Mouse (Mus musculus) embryonic facial prominence, embryonic 15.5 days (tissue): ENCODE data around the gene Csrnp1. TPM values are rescaled to one million over a fixed set of nuclear protein-coding genes. Genes with fewer than 3 reads are reported as not detected.

Experiments used
- ATAC-seq: fragments of 200-750 bp; cut with Nextera tagmentation; 2 replicates; pipeline ENCODE4 v1.8.0; 2017; ENCODE audit warnings: low read depth, moderate TSS enrichment; ENCODE audit not compliant: insufficient number of reproducible peaks, low FRiP score, low TSS enrichment
- H3K27ac ChIP-seq: fragments of 300-500 bp; sonication (generic); replicated peaks from 2 replicates; pipeline ENCODE4 v1.5.1; 2015; ENCODE audit warnings: mild to moderate bottlenecking, inconsistent platforms
- H3K27me3 ChIP-seq: fragments of 300-500 bp; sonication (generic); 2 replicates; pipeline ENCODE4 v1.6.1; 2015; ENCODE audit warnings: inconsistent platforms
- H3K36me3 ChIP-seq: fragments of 300-500 bp; sonication (generic); 2 replicates; pipeline ENCODE4 v1.6.1; 2015; ENCODE audit warnings: mild to moderate bottlenecking, inconsistent platforms
- H3K4me1 ChIP-seq: fragments of 300-500 bp; sonication (generic); 2 replicates; pipeline ENCODE4 v1.6.1; 2015; ENCODE audit warnings: inconsistent platforms
- H3K4me2 ChIP-seq: fragments of 300-500 bp; sonication (generic); replicated peaks from 2 replicates; pipeline ENCODE4 v1.6.1; 2015; ENCODE audit warnings: mild to moderate bottlenecking, inconsistent platforms
- H3K4me3 ChIP-seq: fragments of 300-500 bp; sonication (generic); replicated peaks from 2 replicates; pipeline ENCODE4 v1.5.1; 2015; ENCODE audit warnings: mild to moderate bottlenecking, inconsistent platforms
- H3K9ac ChIP-seq: fragments of 300-500 bp; sonication (generic); 2 replicates; pipeline ENCODE4 v1.6.1; 2015; ENCODE audit warnings: inconsistent platforms
- H3K9me3 ChIP-seq: fragments of 300-500 bp; sonication (generic); replicated peaks from 2 replicates; pipeline ENCODE4 v1.6.1; 2016; ENCODE audit warnings: inconsistent platforms
- WGBS: fragments of 180-500 bp; shearing (Covaris S2); methylation state at CpG from one replicate; pipeline ENCODE4 v1.1.7; 2015; 5-methylcytosine and 5-hydroxymethylcytosine counted together
- polyA plus RNA-seq: library from polyadenylated mRNA; unstranded; fragments of >200 nt; fragmentation: Nextera tagmentation; extraction: Ambion mirVana; gene quantifications from 2 replicates; pipeline ENCODE4 v1.2.1, GENCODE M21; 2015

The Csrnp1 gene
- polyA plus RNA-seq, 1 experiment from 2014 or later, result 5.7 TPM

GRCm38 (mm10) chr9:119976704-119977556 lies 7.5 kb downstream of the Csrnp1 start:
- H3K4me1 ChIP-seq, result peaks cover 48% of the 10 kb centered on the region

GRCm38 (mm10) chr9:119975286-119975685 lies 9.2 kb downstream of the Csrnp1 start:
- H3K27ac ChIP-seq, result no peak overlapping the region
- H3K27me3 ChIP-seq, result no peaks in the 10 kb centered on the region
- H3K9me3 ChIP-seq, result no peaks in the 10 kb centered on the region
- no peak overlapping the region for H3K4me2 ChIP-seq
- WGBS, result 91% methylated on average over 4 of the region's 4 CpGs
- H3K9ac ChIP-seq, result no peak overlapping the region
- no peak for ATAC-seq
- H3K4me1 ChIP-seq, result peaks cover 46% of the 10 kb centered on the region
- H3K4me3 ChIP-seq, result no peak overlapping the region
- peaks cover 24% of the 10 kb centered on the region for H3K36me3 ChIP-seq

More at GRCm38 (mm10) chr9:119976704-119977556, 7.5 kb downstream of the Csrnp1 start:
- H3K9ac ChIP-seq, result no peak overlapping the region
- H3K36me3 ChIP-seq, result peaks cover 23% of the 10 kb centered on the region
- no peaks in the 10 kb centered on the region for H3K9me3 ChIP-seq
- WGBS, result 43% methylated on average over 17 of the region's 17 CpGs
- H3K4me2 ChIP-seq, result 0 out of 2 replicates have a peak overlapping the region, but pooled peaks have one; percentile 1
- H3K27me3 ChIP-seq, result no peaks in the 10 kb centered on the region
- H3K27ac ChIP-seq, result no peak overlapping the region
- no peak overlapping the region for H3K4me3 ChIP-seq
- ATAC-seq, result no peak

- Histone ChIP-seq H3K27ac (no peak overlapping the region), H3K4me2 (no peak overlapping the region), H3K4me3 (no peak overlapping the region), H3K9ac (no peak overlapping the region), H3K27me3 (no peaks in the 10 kb centered on the region), H3K36me3 (peaks cover 24% of the 10 kb centered on the region), H3K9me3 (no peaks in the 10 kb centered on the region), H3K4me1 (peaks cover 45% of the 10 kb centered on the region)
- no peak for ATAC-seq
- 80% methylated on average over 5 of the region's 5 CpGs for WGBS
Observed at GRCm38 (mm10) chr9:119974609-119975008, 9.8 kb downstream of the Csrnp1 start.

GRCm38 (mm10) chr9:119973869-119974520 lies 10.5 kb downstream of the Csrnp1 start:
- H3K9ac ChIP-seq, result no peak overlapping the region
- H3K4me3 ChIP-seq, result no peak overlapping the region
- no peak overlapping the region for H3K4me2 ChIP-seq
- no peaks in the 10 kb centered on the region for H3K27me3 ChIP-seq
- H3K4me1 ChIP-seq, result peaks cover 40% of the 10 kb centered on the region
- no peak overlapping the region for H3K27ac ChIP-seq
- WGBS, result 90% methylated on average over 27 of the region's 27 CpGs
- H3K36me3 ChIP-seq, result peaks cover 24% of the 10 kb centered on the region
- H3K9me3 ChIP-seq, result no peaks in the 10 kb centered on the region
- ATAC-seq, result no peak

- H3K36me3 ChIP-seq, result peaks cover 24% of the 10 kb centered on the region
- no peak overlapping the region for H3K4me2 ChIP-seq
- H3K9me3 ChIP-seq, result no peaks in the 10 kb centered on the region
- H3K4me3 ChIP-seq, result no peak overlapping the region
- no peak for ATAC-seq
- 91% methylated on average over 23 of the region's 23 CpGs for WGBS
- no peak overlapping the region for H3K27ac ChIP-seq
- H3K4me1 ChIP-seq, result peaks cover 34% of the 10 kb centered on the region
- H3K9ac ChIP-seq, result no peak overlapping the region
- H3K27me3 ChIP-seq, result no peaks in the 10 kb centered on the region
Observed at GRCm38 (mm10) chr9:119973281-119973680, 11.2 kb downstream of the Csrnp1 start.

- Histone ChIP-seq H3K9ac (no peak overlapping the region), H3K4me1 (peaks cover 27% of the 10 kb centered on the region), H3K4me3 (no peak overlapping the region), H3K4me2 (no peak overlapping the region), H3K9me3 (no peaks in the 10 kb centered on the region), H3K27me3 (no peaks in the 10 kb centered on the region), H3K27ac (no peak overlapping the region), H3K36me3 (peaks cover 24% of the 10 kb centered on the region)
- WGBS, result 88% methylated on average over 12 of the region's 12 CpGs
- no peak for ATAC-seq
Observed at GRCm38 (mm10) chr9:119972582-119972981, 11.9 kb downstream of the Csrnp1 start.

GRCm38 (mm10) chr9:119972166-119972565 lies 12.3 kb downstream of the Csrnp1 start:
- Histone ChIP-seq H3K9ac (no peak overlapping the region), H3K4me1 (peaks cover 23% of the 10 kb centered on the region), H3K9me3 (no peaks in the 10 kb centered on the region), H3K4me2 (no peak overlapping the region), H3K27ac (no peak overlapping the region), H3K4me3 (no peak overlapping the region), H3K27me3 (no peaks in the 10 kb centered on the region), H3K36me3 (peaks cover 24% of the 10 kb centered on the region)
- no peak for ATAC-seq
- WGBS, result 97% methylated on average over 10 of the region's 10 CpGs

- Histone ChIP-seq H3K27ac (peak overlapping the region; percentile 66), H3K4me2 (no peak overlapping the region), H3K4me3 (no peak overlapping the region), H3K27me3 (no peaks in the 10 kb centered on the region), H3K36me3 (peaks cover 24% of the 10 kb centered on the region), H3K4me1 (peaks cover 16% of the 10 kb centered on the region), H3K9me3 (no peaks in the 10 kb centered on the region), H3K9ac (no peak overlapping the region)
- ATAC-seq, result no peak
- WGBS, result 63% methylated on average over 7 of the region's 7 CpGs
Observed at GRCm38 (mm10) chr9:119970763-119971656, 13.4 kb downstream of the Csrnp1 start.

GRCm38 (mm10) chr9:119970221-119970620 lies 14.2 kb downstream of the Csrnp1 start:
- peak overlapping the region; percentile 66 for H3K27ac ChIP-seq
- no peak overlapping the region for H3K4me3 ChIP-seq
- H3K36me3 ChIP-seq, result peaks cover 24% of the 10 kb centered on the region
- H3K9me3 ChIP-seq, result no peaks in the 10 kb centered on the region
- WGBS, result 50% methylated on average over 6 of the region's 6 CpGs
- no peak overlapping the region for H3K9ac ChIP-seq
- H3K27me3 ChIP-seq, result no peaks in the 10 kb centered on the region
- no peak overlapping the region for H3K4me2 ChIP-seq
- no peak for ATAC-seq
- H3K4me1 ChIP-seq, result peaks cover 18% of the 10 kb centered on the region

- no peak overlapping the region for H3K27ac ChIP-seq
- no peaks in the 10 kb centered on the region for H3K27me3 ChIP-seq
- H3K4me3 ChIP-seq, result no peak overlapping the region
- no peak overlapping the region for H3K9ac ChIP-seq
- 81% methylated on average over 7 of the region's 7 CpGs for WGBS
- H3K9me3 ChIP-seq, result no peaks in the 10 kb centered on the region
- H3K36me3 ChIP-seq, result peaks cover 24% of the 10 kb centered on the region
- H3K4me2 ChIP-seq, result no peak overlapping the region
- ATAC-seq, result no peak
- H3K4me1 ChIP-seq, result peaks cover 19% of the 10 kb centered on the region
Observed at GRCm38 (mm10) chr9:119969811-119970210, 14.6 kb downstream of the Csrnp1 start.
